Mouse (Mus musculus) heart, postnatal 36 days (tissue): ENCODE results near the gene Gm20696. TPM values are rescaled to one million over a fixed set of nuclear protein-coding genes. Genes with fewer than 3 reads are reported as not detected.
A peak's percentile ranks its signal among the peaks of the same experiment; 100 is the strongest.

Source experiments
- DNase-seq, 2 experiments: peaks; one replicate each; pipeline ENCODE4 v3.0.0; 2021 to 2022
- intact Hi-C: fragments of 180-260 bp; cut with DNase I; formaldehyde crosslinking; loops from one replicate; pipeline ENCODE4 v1.15.1; 2025
- total RNA-seq, 2 experiments: library from RNA; stranded (reverse); gene quantifications; 2 replicates each; pipeline ENCODE4 v1.2.3; 2021

Gm20696 gene
- total RNA-seq, 2 experiments from 2014 or later: 2.4 to 2.5 TPM

GRCm38 (mm10) chr6:99376721-99377120, 289.9 kb downstream of the Gm20696 start:
- no peak for DNase-seq
- intact Hi-C loops: no loop called here

- intact Hi-C loops: no loop called here
- no peak for DNase-seq
These were observed 290.7 kb downstream of the Gm20696 start for GRCm38 (mm10) chr6:99375865-99376264.

DNA sequence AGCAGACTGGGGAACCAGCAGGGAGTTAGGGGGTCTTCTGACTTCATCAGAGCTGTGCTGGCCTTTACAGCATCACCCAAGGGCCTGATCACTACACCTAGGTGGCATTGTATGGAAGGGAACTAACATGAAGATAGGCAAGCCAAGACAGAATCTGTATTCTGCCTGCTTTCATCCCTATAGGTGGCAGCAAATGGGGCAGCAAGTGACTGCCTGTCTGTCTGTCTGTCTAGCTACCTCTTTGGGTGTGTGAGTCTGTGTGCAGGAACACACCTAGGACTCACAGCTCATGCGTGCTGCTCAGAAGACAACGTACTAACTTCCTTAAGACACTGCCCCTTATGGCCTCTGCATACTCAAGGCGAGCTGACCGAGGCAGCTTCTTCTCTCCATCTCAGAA, 291.2 kb downstream of the Gm20696 start:
- intact Hi-C loops: no loop called here

DNA sequence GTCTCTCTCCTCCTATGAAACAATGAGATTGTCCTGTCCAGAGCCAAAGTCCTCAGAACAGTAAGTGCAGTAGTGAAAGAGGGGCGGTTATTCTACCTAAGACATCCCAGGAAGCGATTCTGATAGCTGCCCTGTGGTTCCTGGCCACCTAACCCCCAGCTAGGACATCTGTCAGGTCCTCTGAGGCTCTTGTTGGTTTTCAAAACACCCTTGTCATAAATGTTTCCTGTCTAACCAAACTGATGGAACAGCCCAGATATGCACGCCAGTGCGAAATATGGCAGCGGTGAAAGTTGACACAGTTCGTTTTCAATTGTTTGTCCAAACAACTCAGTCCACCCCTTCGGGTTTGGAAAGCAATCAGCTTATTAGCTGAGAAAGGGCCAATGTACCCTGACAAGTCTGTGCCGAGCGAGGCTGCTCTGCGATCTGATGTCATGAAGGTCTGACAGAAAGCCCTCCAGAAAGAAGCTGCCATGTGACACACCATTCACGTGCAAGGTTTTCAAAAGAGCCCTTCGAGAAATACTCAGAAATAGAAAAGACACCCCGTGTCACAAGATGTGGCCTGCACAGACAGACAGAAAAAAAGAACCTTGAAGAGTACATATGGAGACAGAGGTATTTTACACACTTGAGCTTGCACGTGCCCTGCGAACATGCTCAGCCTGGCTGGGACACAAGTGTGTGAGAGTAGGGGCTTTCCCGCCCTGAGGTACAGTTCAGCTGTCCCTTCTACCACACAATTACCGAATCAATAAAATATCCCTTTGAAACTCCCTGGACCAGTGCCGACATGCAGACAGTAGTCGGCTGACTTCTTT, 291.9 kb downstream of the Gm20696 start:
- intact Hi-C loops: no loop called here
- peak in 1 of 2 experiments; percentile 25 for DNase-seq

More for the DNA sequence above, 291.2 kb downstream of the Gm20696 start:
- DNase-seq: no peak

GRCm38 (mm10) chr6:99372427-99372826, 294.2 kb downstream of the Gm20696 start:
- intact Hi-C loops: no loop called here
- DNase-seq: no peak

DNA sequence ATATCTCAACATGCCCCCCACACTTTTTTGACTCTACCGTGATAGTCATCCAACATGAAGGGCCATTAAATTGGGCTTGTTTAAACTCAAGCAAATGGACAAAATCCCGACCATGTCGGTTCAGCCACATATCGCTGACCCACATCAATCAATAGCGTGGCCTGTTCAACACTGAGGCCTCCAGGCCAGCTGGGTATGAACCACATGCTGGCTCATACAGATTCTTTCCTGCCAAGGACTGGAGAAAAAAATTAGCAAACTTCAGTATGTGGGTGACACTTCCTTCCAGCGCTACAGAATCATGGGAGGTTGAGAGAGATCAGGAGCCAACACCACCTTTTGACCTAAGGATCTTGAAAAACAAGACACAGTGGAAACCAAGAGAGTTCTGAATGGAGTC, 294.6 kb downstream of the Gm20696 start:
- no peak for DNase-seq
- intact Hi-C loops: no loop called here

DNA sequence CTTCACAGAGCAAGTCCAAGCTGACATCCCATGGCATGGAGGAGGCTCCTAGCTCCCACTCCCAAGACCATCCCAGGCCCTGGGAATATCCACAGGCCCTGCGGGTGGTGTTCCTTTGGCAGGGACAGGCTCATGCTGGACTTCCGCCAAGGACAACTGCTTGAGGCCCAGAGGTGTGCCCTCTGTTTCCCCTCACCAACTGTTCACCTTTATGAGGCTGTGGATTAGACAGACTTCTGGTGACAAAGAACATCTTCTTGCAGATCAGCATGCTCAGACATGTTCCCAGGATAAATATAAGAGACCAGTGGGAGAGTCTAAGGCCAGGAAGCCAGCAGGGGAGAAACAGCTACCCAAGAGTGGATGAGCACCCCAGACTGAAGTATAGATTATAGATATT, 296.7 kb downstream of the Gm20696 start:
- intact Hi-C loops: no loop called here

DNA sequence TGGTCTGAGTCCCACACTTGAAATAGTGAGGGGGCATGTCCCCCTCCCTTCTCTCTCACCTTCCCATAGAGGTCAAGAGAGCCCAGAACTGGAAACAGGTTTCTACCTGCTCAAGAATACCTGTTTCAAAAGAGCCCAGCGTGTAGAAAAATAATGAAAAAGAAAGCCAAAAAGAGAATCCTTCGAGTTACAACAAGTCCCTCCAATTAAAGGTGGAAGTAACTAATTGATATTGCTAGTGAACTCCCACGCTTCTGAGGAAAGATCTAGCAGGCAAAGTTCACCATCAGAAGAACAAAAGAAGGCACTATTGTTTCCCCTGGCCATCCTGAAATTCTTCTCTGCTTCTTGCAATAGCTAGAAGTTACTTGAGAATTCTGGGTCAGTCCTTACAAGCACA, 297.4 kb downstream of the Gm20696 start:
- intact Hi-C loops: no loop called here
- DNase-seq: no peak

More for the DNA sequence above, 296.7 kb downstream of the Gm20696 start:
- DNase-seq: no peak

DNA sequence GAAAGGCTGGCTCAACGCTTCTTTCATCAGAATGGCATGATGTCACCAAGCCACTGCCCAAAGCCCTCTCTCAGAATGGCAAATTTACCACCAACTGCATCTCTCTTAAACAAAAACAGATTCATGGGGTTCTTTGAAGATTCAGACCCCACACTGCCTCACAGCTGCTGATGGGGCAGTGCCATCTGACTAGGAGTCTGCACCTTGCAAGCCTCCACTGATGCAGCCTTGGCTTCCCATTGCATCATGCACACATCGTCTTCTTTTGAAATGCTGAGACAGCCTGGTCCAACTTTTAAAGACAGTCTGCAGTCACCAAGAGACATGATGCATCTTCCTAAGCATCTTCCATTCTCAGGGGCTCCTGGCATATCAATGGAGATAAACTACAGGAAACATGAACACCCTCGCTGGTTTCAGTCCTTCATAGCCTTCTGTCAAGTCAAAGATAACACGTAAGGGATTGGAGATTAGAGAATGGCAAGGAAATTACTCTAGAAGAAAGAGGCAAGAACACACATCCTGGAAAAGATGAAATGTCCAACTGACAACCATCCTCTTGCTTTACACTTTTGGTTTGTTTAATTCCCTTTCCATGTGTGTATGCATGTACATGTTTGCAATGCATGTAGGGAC, 298.4 kb downstream of the Gm20696 start:
- no peak for DNase-seq
- intact Hi-C loops: no loop called here

GRCm38 (mm10) chr6:99364545-99364944, 302.1 kb downstream of the Gm20696 start:
- no peak for DNase-seq
- intact Hi-C loops: no loop called here

DNA sequence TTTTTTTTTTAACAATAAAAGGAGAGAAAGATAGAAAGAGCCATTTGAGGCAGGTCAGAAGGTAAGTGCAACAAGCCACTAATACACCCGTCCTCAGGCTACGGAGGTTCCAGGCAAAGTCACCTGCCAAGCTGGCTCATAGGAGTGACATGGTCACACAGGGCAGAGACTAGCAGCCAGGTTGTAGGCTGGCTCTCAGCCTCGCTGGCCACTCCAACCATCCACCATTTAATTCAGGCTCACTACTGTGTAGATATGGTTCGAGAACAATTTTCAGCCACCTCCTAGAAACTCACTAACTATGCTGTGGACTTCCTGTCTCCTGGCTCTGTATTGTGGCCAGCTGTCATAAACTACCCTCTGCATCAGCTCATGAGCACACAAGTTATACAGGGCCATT, 306.0 kb downstream of the Gm20696 start:
- DNase-seq: no peak
- intact Hi-C loops: no loop called here

- DNase-seq: no peak
- intact Hi-C loops: no loop called here
These were observed 306.7 kb downstream of the Gm20696 start for GRCm38 (mm10) chr6:99359765-99360499.

DNA sequence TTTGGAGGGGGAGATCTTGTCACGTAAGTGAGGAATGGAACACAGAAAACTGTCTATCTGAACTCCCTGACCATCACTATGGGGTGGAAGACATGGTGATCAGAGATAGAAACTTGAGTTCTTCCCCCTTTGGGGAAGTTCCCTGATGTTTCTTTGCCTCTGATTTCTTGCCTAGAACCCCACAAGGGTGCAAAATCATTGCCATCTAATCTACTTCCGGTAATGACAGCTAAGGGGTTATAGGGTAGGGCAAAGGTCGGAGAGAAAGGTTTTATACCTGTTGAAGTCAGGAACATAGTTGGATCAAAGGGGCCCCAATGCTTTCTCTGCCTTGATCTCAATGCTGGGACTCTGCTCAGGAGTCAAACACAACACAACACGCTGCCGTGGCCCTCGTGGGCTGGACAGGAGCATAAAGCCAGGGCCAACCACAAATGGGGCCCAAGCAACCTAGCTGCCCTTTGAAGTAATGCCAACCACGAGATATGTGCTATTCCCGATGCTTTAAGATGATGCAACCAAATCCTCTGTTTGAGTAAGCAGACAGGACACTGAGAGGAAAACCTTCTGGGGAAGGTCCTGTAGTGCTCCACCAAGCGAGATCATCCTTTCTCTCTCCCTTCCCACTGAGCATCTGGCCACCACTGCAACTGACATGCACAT, 307.4 kb downstream of the Gm20696 start:
- intact Hi-C loops: no loop called here
- no peak for DNase-seq

DNA sequence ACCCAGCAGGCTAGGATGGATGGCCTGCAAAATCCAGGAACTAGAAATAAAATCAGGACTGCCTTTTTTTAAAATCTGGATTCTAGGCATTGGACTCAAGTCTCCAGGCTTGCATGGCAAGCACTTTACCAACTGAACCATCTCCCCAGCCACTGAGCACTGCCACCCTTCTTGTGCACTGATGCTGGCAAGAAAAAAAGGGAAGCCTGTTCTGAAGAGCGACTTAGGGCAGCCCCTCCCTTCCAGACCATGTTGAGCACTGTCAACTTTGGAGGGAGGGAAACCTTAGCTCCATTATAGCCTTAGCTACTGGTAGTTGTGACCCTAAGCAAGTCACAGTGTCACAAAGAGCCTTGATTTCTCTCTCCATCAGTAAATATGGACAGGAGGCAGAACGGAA, 308.7 kb downstream of the Gm20696 start:
- intact Hi-C loops: no loop called here
- DNase-seq: no peak

GRCm38 (mm10) chr6:99354338-99354737, 312.3 kb downstream of the Gm20696 start:
- intact Hi-C loops: no loop called here
- no peak for DNase-seq

- DNase-seq: no peak
- intact Hi-C loops: no loop called here
These were observed 313.2 kb downstream of the Gm20696 start for GRCm38 (mm10) chr6:99353441-99353840.

DNA sequence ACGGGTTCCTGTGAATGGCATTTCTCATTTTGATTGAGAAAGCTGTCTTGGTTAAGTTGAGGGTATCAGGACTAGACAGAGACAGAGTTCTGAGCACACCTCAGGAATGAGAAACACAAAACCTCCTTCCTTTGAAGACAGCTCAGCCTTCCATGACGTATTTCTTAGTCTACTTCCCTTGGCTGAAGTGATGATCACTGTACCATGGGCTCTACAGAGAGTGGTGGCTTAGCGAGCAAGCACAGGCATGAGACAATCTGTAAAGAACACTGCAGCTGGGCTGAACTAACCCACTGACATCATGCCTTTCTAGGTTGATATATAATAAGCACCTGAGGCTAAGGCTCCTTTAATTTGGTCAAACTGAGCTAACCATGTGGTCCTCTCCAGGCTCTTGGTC, 316.0 kb downstream of the Gm20696 start:
- intact Hi-C loops: no loop called here
- no peak for DNase-seq

DNA sequence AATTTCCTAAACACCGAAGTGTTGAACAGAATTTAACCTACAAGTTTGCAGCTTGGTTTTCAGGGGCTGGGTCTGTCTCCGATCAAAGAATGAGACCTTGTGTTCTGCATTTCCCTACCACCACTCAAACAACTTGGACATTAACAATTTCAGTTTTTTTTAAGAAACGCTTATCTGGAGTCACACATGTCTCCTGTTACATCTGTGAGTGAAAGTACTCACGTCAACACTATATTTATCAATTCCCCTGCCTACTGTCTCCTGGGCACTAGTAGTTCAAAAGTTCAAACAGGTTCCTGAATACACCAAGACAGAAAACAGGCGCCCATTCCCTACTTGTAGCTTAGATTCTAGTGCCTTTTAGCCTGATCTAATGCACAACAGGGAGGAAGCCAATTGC, 316.4 kb downstream of the Gm20696 start:
- DNase-seq: no peak
- intact Hi-C loops: no loop called here

GRCm38 (mm10) chr6:99347836-99348235, 318.8 kb downstream of the Gm20696 start:
- intact Hi-C loops: no loop called here
- no peak for DNase-seq

DNA sequence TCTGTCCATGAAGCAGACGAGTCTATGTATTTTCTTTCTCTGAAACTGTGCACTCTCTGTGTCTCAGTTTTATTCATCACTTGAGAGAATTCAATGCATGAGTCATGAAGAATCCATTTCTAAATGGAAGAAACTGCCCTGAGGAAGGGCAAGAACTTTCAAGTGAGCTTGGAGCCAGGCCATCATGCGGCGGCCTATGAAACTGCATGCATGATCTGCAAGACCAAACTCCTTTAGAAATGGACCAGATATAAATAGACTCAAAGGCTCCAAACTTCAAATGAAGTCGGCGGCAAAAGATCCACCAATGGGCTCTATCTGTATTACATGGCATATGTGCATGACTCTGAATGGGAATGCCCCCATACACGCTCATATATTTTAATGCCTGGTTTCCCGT, 321.6 kb downstream of the Gm20696 start:
- intact Hi-C loops: no loop called here
- DNase-seq: no peak

DNA sequence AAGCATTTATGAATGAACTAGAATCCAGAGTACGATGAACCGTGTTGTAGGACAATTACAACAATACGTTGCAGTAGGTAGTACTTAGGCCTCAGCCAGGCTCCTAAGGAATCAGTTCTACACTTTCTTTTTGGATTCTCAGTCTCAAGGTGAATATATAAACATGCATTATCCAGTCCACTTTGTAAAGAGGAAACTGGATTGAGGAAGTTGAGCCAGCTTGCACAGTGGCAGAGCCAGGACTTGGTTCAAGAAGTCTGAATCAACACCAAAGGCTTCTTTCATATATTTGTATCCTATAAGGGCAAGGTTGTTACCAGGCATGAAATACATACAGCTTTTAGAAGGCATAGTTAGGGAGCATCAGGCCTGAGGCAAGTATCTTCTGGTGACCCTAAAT, 322.2 kb downstream of the Gm20696 start:
- intact Hi-C loops: no loop called here
- no peak for DNase-seq
